Mouse (Mus musculus): ENCODE measurements at regions not wholly inside any gene's neighbourhood (a gene's known extent, or its start where the extent isn't known, plus 50 kb on each side); places are given as distances from the start of the nearest gene placed in this dataset.
"Not testable (repeated sequence)": the region's sequence is repeated elsewhere in the genome, so short reads cannot be mapped to it uniquely, and the experiment has no call there.

GRCm38 (mm10) chr14:15880146-15880545 lies 368.9 kb upstream of the Ngly1 start:
- DNase-seq, result no peak

- peak; percentile 82 for DNase-seq
Observed at GRCm38 (mm10) chr14:15881284-15881683, 367.8 kb upstream of the Ngly1 start.

- DNase-seq, result no peak
Observed at GRCm38 (mm10) chr14:15884641-15885340, 364.3 kb upstream of the Ngly1 start.

- DNase-seq, result no peak
Observed at GRCm38 (mm10) chr14:15897098-15897497, 352.0 kb upstream of the Ngly1 start.

GRCm38 (mm10) chr14:15906429-15906828 lies 342.7 kb upstream of the Ngly1 start:
- DNase-seq, result not testable (repeated sequence)

GRCm38 (mm10) chr14:15913206-15913605 lies 335.9 kb upstream of the Ngly1 start:
- peak; percentile 58 for DNase-seq

- no peak for DNase-seq
Observed at GRCm38 (mm10) chr14:15914176-15914575, 334.9 kb upstream of the Ngly1 start.

- DNase-seq, result not testable (repeated sequence)
Observed at GRCm38 (mm10) chr14:15924676-15925075, 324.4 kb upstream of the Ngly1 start.

GRCm38 (mm10) chr14:15934729-15935128 lies 314.4 kb upstream of the Ngly1 start:
- no peak for DNase-seq

GRCm38 (mm10) chr14:15970321-15970720 lies 278.8 kb upstream of the Ngly1 start:
- DNase-seq, result no peak

- no peak for DNase-seq
Observed at GRCm38 (mm10) chr14:15970767-15971166, 278.3 kb upstream of the Ngly1 start.

DNA sequence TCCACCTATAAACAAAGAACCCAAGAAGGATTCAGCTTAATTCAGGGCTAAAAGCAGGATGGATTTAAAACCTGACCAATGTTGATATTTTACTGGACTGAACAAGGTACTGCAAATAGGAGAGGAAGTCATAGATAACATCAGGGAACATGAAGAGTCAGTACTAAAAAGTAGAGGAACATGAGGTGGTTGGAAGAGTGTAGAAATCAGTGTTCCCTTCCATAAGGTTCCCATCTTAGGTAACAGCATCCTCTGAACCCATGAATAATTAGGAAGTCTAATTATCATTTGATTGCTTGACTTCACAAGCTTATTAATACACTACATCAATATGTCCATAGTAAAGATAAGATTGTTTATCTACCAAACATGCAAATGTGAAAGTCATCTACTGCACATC lies 277.8 kb upstream of the Ngly1 start:
- no peak for DNase-seq

GRCm38 (mm10) chr14:15977366-15977765 lies 271.7 kb upstream of the Ngly1 start:
- no peak for DNase-seq

- no peak for DNase-seq
Observed at GRCm38 (mm10) chr14:15978329-15978728, 270.8 kb upstream of the Ngly1 start.

GRCm38 (mm10) chr14:16005409-16005808 lies 243.7 kb upstream of the Ngly1 start:
- no peak for DNase-seq

DNA sequence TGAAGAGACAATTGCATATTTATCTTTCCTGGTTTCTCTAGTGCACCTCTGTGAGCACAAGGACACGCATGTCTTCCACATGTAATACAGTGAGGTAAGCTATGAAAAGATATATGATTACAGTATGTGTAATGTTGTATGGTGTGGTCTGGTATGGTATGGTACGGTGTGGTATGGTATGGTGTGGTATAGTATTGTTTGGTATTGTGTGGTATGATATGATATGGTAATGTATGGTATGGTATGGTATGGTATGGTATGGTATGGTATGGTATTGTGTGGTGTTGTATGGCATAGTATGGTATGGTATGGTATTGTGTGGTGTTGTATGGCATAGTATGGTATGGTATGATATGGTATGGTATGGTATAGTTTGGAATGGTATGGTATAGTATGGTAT lies 242.1 kb upstream of the Ngly1 start:
- DNase-seq, result no peak

DNA sequence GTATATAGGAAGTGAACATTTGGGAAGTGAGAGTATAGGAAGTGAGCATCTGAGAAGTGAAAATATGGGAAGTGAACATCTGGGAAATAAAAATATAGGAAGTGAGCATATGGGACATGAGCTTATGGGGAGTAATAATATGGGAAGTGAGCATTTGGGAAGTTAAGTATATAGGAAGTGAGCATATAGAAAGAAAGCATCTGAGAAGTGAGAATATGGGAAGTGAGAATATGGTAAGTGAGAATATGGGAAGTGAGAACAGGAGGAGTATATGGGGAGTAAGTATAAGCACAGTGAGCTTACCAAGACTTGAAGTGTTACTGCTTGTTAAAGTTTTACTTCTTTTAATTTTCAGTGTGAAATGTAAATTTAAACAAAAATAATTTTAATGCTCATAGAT lies 239.3 kb upstream of the Ngly1 start:
- DNase-seq, result no peak

DNA sequence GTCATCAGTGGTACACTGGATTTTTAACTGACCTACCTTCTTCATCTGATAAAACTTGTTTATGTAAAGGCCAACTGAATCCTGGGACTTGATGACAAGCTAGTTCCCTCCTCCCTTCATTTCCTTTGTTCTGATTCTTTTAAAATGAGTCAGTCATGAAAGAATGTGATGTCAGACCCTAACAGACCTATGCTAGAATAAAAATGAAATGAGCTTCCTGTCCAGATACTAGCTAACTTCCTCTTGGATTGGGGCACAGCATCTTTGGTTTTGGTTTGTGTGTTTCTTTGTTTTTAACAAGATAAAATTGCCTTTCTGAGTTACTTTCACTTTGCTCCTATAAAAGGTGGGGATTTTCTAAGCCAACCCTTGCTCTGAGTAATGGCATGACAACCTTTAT lies 225.2 kb upstream of the Ngly1 start:
- no peak for DNase-seq

GRCm38 (mm10) chr14:16037771-16038170 lies 211.3 kb upstream of the Ngly1 start:
- DNase-seq, result no peak

GRCm38 (mm10) chr14:16038336-16038735 lies 210.7 kb upstream of the Ngly1 start:
- DNase-seq, result no peak

- peak; percentile 18 for DNase-seq
Observed at GRCm38 (mm10) chr14:16044466-16044865, 204.6 kb upstream of the Ngly1 start.

DNA sequence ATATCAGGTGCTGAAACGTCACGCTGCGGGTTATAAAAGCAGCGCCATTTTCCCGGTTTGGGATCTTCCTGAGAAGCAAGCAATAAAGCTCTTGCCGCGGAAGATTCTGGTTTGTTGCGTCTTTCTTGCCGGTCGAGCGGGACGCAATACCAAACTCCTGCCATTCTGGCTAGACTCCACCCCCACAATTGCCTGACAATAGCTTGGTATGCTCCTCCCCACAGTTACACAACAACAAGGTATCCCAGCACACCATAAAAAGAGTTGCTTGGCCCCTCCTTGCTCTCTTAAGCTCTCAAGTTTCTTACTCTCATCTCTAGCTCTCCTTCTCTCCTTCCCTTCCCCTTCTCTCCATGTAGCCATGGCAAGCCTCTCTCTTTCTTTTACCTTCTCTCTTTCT lies 176.5 kb upstream of the Ngly1 start:
- DNase-seq, result not testable (repeated sequence)

DNA sequence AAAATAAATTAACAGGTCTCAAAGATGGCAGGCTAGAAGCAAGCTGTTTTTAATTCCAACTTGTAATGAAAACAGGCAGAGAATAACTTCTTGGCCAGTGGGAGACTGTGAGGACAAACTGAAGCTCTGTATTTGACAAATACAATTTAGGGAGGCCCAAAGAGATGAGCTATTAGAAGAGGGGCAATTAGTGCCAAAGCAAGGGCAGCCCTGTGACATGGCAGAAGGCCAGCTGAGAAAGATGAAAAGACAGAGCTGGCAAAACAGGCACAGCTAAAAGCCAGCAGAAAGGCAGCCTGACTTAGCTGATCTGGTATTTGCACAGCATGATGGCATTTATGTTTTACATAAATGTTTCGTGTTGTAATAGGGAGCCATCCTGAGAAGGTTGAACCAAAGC lies 175.0 kb upstream of the Ngly1 start:
- DNase-seq, result no peak

DNA sequence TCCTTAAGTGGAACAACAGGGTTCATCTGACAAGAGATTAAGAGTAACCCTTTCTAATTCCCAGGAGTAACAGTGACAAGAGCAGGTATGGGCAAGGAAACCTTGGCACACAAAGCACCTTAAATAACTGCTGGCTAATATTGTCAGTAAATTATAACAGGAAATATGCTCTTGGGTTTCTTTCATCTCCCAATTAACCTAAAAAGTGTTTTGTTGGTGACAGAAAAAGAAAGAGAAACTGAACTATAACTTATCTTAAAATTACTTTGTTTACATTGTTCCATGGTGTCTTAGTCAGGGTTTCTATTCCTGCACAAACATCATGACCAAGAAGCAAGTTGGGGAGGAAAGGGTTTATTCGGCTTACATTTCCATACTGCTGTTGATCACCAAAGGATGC lies 170.0 kb upstream of the Ngly1 start:
- DNase-seq, result no peak

DNA sequence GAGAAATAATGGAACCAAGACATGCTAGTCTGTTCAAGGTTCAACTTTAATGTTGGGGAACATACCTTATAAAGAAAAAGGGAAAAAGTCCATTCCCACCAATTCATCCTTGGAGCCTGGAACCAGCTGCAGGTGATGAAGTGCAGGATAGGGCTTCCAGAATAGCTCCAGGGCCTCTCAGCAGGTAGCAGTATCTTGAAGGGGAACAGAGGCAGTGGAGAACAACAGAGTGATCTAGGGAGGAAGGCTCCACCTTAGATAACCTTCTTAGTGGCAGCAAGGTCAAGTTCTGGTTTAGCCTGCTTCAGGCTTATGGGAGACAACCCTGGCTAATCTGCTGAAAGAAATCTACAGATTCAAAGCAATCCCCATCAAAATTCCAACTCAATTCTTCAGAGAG lies 161.8 kb upstream of the Ngly1 start:
- DNase-seq, result not testable (repeated sequence)

Measured in thymus, postnatal 25 days (tissue).